Mouse (Mus musculus): ENCODE results near the gene Sgce. TPM values are rescaled to one million over a fixed set of nuclear protein-coding genes. Genes with fewer than 3 reads are reported as not detected.
A peak's percentile ranks its signal among the peaks of the same experiment; 100 is the strongest.
"Not testable (repeated sequence)": the region's sequence is repeated elsewhere in the genome, so short reads cannot be mapped to it uniquely, and the experiment has no call there.

The Sgce gene
- 38.5 and 52.3 TPM in 2 replicates for polyA plus RNA-seq (2016; fragmentation: Nextera tagmentation; extraction: Ambion mirVana)

DNA sequence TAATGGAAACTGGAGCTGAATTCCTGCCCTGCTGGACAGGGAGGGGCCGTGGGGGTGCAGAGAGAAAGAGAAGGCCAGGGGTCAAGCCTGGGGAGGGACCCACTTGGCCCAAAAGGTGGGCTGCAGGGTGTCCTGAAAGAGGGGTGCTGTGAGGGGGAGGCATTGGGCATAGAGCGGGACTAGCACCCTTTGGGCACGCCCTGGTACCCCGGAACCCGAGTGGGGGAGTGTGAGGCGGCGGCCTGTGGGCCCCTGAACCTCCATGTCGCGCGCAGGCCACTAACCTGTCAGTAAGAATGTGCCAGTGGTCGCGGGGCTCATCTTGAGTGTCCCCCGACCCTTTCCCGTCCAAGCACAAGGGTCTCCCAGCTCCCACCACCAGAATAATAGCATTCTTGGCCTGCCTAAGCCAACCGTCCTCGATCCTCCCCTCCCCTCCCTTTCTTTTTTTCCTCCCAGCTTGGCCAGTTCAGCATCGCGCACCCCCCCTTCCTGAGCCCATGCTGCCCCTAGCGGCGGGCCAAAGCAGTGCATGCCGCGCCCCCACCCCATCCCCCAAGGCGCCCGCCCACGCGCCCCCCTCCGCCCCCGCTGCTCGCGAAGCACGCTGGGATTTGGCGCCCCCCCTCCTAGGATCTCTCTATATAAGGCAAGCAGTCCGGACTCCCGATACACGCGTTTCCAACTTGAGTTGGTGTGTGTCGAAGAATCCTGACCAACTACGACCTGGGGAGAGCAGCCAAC, at the start of gene Sgce, which contains the start of gene Peg10:
Sgce (minus strand) TSS at position 512 of the 744 bp plus-strand sequence.
Peg10 (plus strand) TSS at position 611 of the 744 bp plus-strand sequence.
- WGBS: 53% methylated on average over 38 of the region's 38 CpGs
- Histone ChIP-seq H3K4me3 (peak within 1 kb of the TSS; percentile 53), H3K9me3 (replicated peaks) (peaks cover 18% of the 10 kb centered on the region), H3K27me3 (ENCODE audit: low read depth, poor library complexity, severe bottlenecking) (no peaks in the 10 kb centered on the region), H3K27ac (peak within 1 kb of the TSS; percentile 93), H3K36me3 (peaks cover 24% of the 10 kb centered on the region), H3K4me1 (peaks cover 26% of the 10 kb centered on the region)
- DNase-seq (ENCODE audit: low spot score): peak; percentile 89

DNA sequence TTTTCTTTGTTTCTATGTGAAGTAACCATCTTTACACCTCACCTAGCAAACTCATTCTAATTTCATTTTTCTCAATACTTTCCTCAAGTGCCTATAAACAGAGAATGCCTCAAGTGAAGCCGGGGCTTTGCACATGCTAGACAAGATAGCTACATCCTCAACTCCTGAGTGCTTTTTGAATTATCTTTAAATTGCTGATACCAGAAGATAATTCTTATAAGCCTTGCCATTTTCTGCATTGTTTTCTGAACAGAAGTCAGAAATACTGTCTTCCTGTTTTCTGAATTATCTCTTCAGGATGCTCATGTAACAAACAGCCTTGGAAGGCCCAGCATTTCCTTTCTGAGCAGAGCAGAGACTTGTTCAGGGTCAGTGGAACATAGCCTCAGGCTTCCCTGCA, 49.3 kb upstream of the Sgce start:
- Histone ChIP-seq H3K9me3 (replicated peaks) (no peaks in the 10 kb centered on the region), H3K4me3 (no peak overlapping the region), H3K36me3 (no peaks in the 10 kb centered on the region), H3K27ac (peak overlapping the region; percentile 53), H3K4me1 (peaks cover 13% of the 10 kb centered on the region), H3K27me3 (ENCODE audit: low read depth, poor library complexity, severe bottlenecking) (no peaks in the 10 kb centered on the region)
- 95% methylated on average over 1 of the region's 1 CpGs for WGBS
- DNase-seq (ENCODE audit: low spot score): no peak

DNA sequence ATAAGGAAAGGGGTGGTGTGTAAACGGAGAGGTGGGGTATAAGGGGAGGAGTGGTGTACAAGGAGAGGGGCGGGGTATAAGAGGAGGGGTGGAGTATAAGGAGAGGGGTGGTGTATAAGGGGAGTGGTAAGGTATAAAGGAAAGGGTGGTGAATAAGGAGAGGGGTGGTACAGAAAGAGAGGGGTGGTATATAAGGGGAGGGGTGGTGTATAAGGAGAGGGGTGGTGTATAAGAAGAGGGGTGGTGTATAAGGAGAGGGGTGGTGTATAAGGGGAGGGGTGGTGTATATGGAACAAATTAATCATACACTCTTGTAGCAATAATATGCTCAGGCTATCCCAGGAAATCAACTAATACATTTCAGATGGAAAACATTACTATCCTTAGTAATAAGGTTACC, 15.2 kb upstream of the Sgce start:
- Histone ChIP-seq H3K27ac (no peak overlapping the region), H3K27me3 (ENCODE audit: low read depth, poor library complexity, severe bottlenecking) (no peaks in the 10 kb centered on the region), H3K4me1 (no peaks in the 10 kb centered on the region), H3K9me3 (replicated peaks) (no peaks in the 10 kb centered on the region), H3K4me3 (no peak overlapping the region), H3K36me3 (peaks cover 33% of the 10 kb centered on the region)
- 41% methylated on average over 2 of the region's 2 CpGs for WGBS
- DNase-seq (ENCODE audit: low spot score): no peak

GRCm38 (mm10) chr6:4761415-4762142, 14.6 kb upstream of the Sgce start:
- H3K36me3 ChIP-seq: peaks cover 40% of the 10 kb centered on the region
- H3K9me3 ChIP-seq (replicated peaks); H3K27me3 ChIP-seq (ENCODE audit: low read depth, poor library complexity, severe bottlenecking); H3K27ac ChIP-seq; H3K4me3 ChIP-seq; DNase-seq (ENCODE audit: low spot score); H3K4me1 ChIP-seq: not testable (repeated sequence)
- WGBS: 34% methylated on average over 3 of the region's 3 CpGs

DNA sequence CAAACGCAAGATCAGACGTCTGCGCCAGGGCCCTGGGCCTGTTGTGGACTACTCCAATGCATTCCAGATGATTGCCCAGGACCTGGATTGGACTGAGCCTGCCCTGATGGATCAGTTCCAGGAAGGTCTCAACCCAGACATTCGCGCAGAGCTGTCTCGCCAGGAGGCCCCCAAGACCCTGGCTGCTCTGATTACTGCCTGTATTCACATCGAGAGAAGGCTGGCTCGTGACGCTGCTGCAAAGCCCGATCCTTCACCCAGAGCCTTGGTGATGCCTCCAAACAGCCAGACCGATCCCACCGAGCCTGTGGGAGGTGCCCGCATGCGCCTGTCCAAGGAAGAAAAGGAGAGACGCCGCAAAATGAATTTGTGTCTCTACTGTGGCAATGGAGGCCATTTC, 7.9 kb upstream of the Sgce start:
- Histone ChIP-seq H3K27me3 (ENCODE audit: low read depth, poor library complexity, severe bottlenecking) (no peaks in the 10 kb centered on the region), H3K9me3 (replicated peaks) (peaks cover 9% of the 10 kb centered on the region; the same call in 1 of the 2 replicates), H3K27ac (no peak overlapping the region), H3K36me3 (peaks cover 60% of the 10 kb centered on the region), H3K4me1 (peaks cover 10% of the 10 kb centered on the region), H3K4me3 (no peak overlapping the region)
- DNase-seq (ENCODE audit: low spot score): no peak
- WGBS: 93% methylated on average over 16 of the region's 16 CpGs

GRCm38 (mm10) chr6:4754286-4754685, 7.3 kb upstream of the Sgce start:
- peaks cover 56% of the 10 kb centered on the region for H3K36me3 ChIP-seq
- WGBS: 92% methylated on average over 10 of the region's 10 CpGs
- peaks cover 9% of the 10 kb centered on the region; the same call in 1 of the 2 replicates for H3K9me3 ChIP-seq (replicated peaks)
- peaks cover 10% of the 10 kb centered on the region for H3K4me1 ChIP-seq
- no peak overlapping the region for H3K27ac ChIP-seq
- H3K4me3 ChIP-seq: no peak overlapping the region
- no peaks in the 10 kb centered on the region for H3K27me3 ChIP-seq (ENCODE audit: low read depth, poor library complexity, severe bottlenecking)
- DNase-seq (ENCODE audit: low spot score): no peak

- Histone ChIP-seq H3K4me3 (peak overlapping the region; percentile 31), H3K9me3 (replicated peaks) (peaks cover 27% of the 10 kb centered on the region), H3K27ac (no peak overlapping the region), H3K36me3 (peaks cover 51% of the 10 kb centered on the region), H3K27me3 (ENCODE audit: low read depth, poor library complexity, severe bottlenecking) (no peaks in the 10 kb centered on the region), H3K4me1 (peaks cover 10% of the 10 kb centered on the region)
- 40% methylated on average over 4 of the region's 4 CpGs for WGBS
- DNase-seq (ENCODE audit: low spot score): peak; percentile 56
Observed at GRCm38 (mm10) chr6:4751355-4751754, 4.3 kb upstream of the Sgce start.

- DNase-seq (ENCODE audit: low spot score): peak; percentile 94
- Histone ChIP-seq H3K36me3 (peaks cover 29% of the 10 kb centered on the region), H3K4me3 (peak overlapping the region; percentile 53), H3K27me3 (ENCODE audit: low read depth, poor library complexity, severe bottlenecking) (no peaks in the 10 kb centered on the region), H3K4me1 (peaks cover 12% of the 10 kb centered on the region), H3K27ac (peak overlapping the region; percentile 93; the same call in 1 of the 2 replicates), H3K9me3 (replicated peaks) (peaks cover 18% of the 10 kb centered on the region)
- WGBS: 45% methylated on average over 22 of the region's 22 CpGs
Observed at GRCm38 (mm10) chr6:4749091-4749490, 2.1 kb upstream of the Sgce start.

DNA sequence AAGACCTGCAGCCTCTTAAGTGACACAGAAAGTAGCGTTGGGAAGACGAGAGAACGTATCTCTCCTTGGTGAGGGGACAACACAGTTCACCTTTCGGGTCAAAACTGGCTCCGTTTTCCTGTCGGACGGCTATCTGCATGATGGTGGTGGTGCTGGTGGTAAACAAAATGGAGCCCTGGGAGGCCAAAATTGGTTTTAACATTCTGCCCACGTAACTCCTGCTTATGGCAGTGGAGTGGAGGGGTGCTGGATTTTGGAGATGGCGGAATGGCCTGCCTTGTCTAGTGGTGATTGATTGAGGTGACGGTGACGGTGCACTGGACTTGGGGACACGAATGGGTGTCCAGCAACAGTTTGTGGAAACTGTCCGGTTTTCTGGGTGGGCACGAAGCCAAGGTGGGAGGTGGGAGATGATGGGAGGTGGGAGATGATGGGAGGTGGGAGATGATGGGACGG, 1.5 kb upstream of the Sgce start:
- H3K27me3 ChIP-seq (ENCODE audit: low read depth, poor library complexity, severe bottlenecking): no peaks in the 10 kb centered on the region
- peak; percentile 72 for DNase-seq (ENCODE audit: low spot score)
- H3K4me1 ChIP-seq: peaks cover 15% of the 10 kb centered on the region
- peaks cover 24% of the 10 kb centered on the region for H3K36me3 ChIP-seq
- H3K27ac ChIP-seq: peak overlapping the region; percentile 93
- peaks cover 18% of the 10 kb centered on the region for H3K9me3 ChIP-seq (replicated peaks)
- 57% methylated on average over 15 of the region's 15 CpGs for WGBS
- peak overlapping the region; percentile 53 for H3K4me3 ChIP-seq

- WGBS: 54% methylated on average over 71 of the region's 71 CpGs
- H3K4me1 ChIP-seq: peaks cover 21% of the 10 kb centered on the region
- peak overlapping the region; percentile 93 for H3K27ac ChIP-seq
- H3K27me3 ChIP-seq (ENCODE audit: low read depth, poor library complexity, severe bottlenecking): no peaks in the 10 kb centered on the region
- H3K36me3 ChIP-seq: peaks cover 24% of the 10 kb centered on the region
- H3K4me3 ChIP-seq: peak overlapping the region; percentile 53
- peak; percentile 58 for DNase-seq (ENCODE audit: low spot score)
- H3K9me3 ChIP-seq (replicated peaks): peaks cover 18% of the 10 kb centered on the region
Observed at GRCm38 (mm10) chr6:4747677-4748505, 884 bp upstream of the Sgce start.

GRCm38 (mm10) chr6:4746036-4746695, 841 bp downstream of the Sgce start:
- Histone ChIP-seq H3K4me1 (peaks cover 24% of the 10 kb centered on the region), H3K9me3 (replicated peaks) (peaks cover 18% of the 10 kb centered on the region), H3K27ac (peak overlapping the region; percentile 93), H3K4me3 (peak overlapping the region; percentile 53), H3K27me3 (ENCODE audit: low read depth, poor library complexity, severe bottlenecking) (no peaks in the 10 kb centered on the region), H3K36me3 (peaks cover 24% of the 10 kb centered on the region)
- peak; percentile 57 for DNase-seq (ENCODE audit: low spot score)
- WGBS: 53% methylated on average over 22 of the region's 22 CpGs

GRCm38 (mm10) chr6:4740511-4740910, 6.5 kb downstream of the Sgce start:
- H3K27ac ChIP-seq: 0 out of 2 replicates have a peak overlapping the region, but pooled peaks have one; percentile 16
- H3K9me3 ChIP-seq (replicated peaks): no peaks in the 10 kb centered on the region
- WGBS: 41% methylated on average over 6 of the region's 6 CpGs
- peaks cover 59% of the 10 kb centered on the region for H3K4me1 ChIP-seq
- H3K4me3 ChIP-seq: no peak overlapping the region
- H3K36me3 ChIP-seq: peaks cover under 1% of the 10 kb centered on the region; the same call in 1 of the 2 replicates
- no peak for DNase-seq (ENCODE audit: low spot score)
- H3K27me3 ChIP-seq (ENCODE audit: low read depth, poor library complexity, severe bottlenecking): no peaks in the 10 kb centered on the region
